Comparison of ENCODE assay signal across 17 mouse cellular contexts in genomic region chr16:21858882-21859281, GRCm38 (mm10).
DNase-seq lines count a peak whose midpoint lies in the region; ATAC-seq and TF ChIP-seq lines count a peak whose summit lies in the region.
"Had no signal": no experiment of that assay in that cellular context is flagged by ENCODE, and none has a peak within 500 bp of the region (broad histone marks: within the 10 kb centered on the region; RNA-seq: fewer than 3 reads in every experiment).

No protein-coding gene starts in this region.

- ATAC-seq in hindbrain, embryonic 16.5 days = no peak
- ATAC-seq in hindbrain, embryonic 14.5 days (ENCODE audit: low FRiP score) = peak; percentile 64; the same call in 1 of the 2 replicates
- peak; percentile 76; the same call in 1 of the 2 replicates for ATAC-seq in midbrain, embryonic 13.5 days

- H3K27ac ChIP-seq in hindbrain, embryonic 10.5 days = peak overlapping the region; percentile 75
- no peak overlapping the region for H3K27ac ChIP-seq in hindbrain, embryonic 16.5 days (ENCODE audit: low read depth, low read length)
- peak overlapping the region; percentile 44 for H3K27ac ChIP-seq in hindbrain, embryonic 14.5 days
- H3K27ac ChIP-seq in midbrain, embryonic 13.5 days = peak overlapping the region; percentile 59
- H3K27ac ChIP-seq in small intestine, adult 2 months (ENCODE audit: insufficient read depth, low read depth, low read length) = peak overlapping the region; percentile 61
- H3K27ac ChIP-seq: heart, embryonic 15.5 days; limb, embryonic 13.5 days; liver, embryonic 14.5 days had no signal

- no peak overlapping the region for H3K4me3 ChIP-seq in hindbrain, embryonic 10.5 days
- H3K4me3 ChIP-seq in hindbrain, embryonic 16.5 days (ENCODE audit: low read length) = no peak overlapping the region
- H3K4me3 ChIP-seq in hindbrain, embryonic 14.5 days (replicated peaks; ENCODE audit: low read length) = no peak overlapping the region
- H3K4me3 ChIP-seq in midbrain, embryonic 13.5 days (replicated peaks) = no peak overlapping the region
- no peak overlapping the region for H3K4me3 ChIP-seq in small intestine, adult 2 months (ENCODE audit: low read depth, low read length)
- H3K4me3 ChIP-seq: heart, embryonic 15.5 days; limb, embryonic 13.5 days; myocyte had no signal

- no peaks in the 10 kb centered on the region for H3K36me3 ChIP-seq in hindbrain, embryonic 10.5 days
- H3K36me3 ChIP-seq in hindbrain, embryonic 16.5 days (ENCODE audit: control insufficient read depth, insufficient read depth, low read length) = no peaks in the 10 kb centered on the region
- no peaks in the 10 kb centered on the region for H3K36me3 ChIP-seq in hindbrain, embryonic 14.5 days (replicated peaks; ENCODE audit: control insufficient read depth, insufficient read depth)
- no peaks in the 10 kb centered on the region for H3K36me3 ChIP-seq in midbrain, embryonic 13.5 days
- H3K36me3 ChIP-seq in small intestine, adult 2 months (ENCODE audit: control insufficient read depth, insufficient read depth, low read length) = peaks cover 2% of the 10 kb centered on the region; the same call in 1 of the 2 replicates
- H3K36me3 ChIP-seq: heart, embryonic 15.5 days; limb, embryonic 13.5 days had no signal

- no peaks in the 10 kb centered on the region for H3K27me3 ChIP-seq in hindbrain, embryonic 10.5 days (ENCODE audit: insufficient read depth, poor library complexity, severe bottlenecking)
- H3K27me3 ChIP-seq in hindbrain, embryonic 16.5 days (replicated peaks; ENCODE audit: control insufficient read depth, insufficient read depth, low read length) = no peaks in the 10 kb centered on the region
- H3K27me3 ChIP-seq in hindbrain, embryonic 14.5 days (ENCODE audit: control insufficient read depth, insufficient read depth, low read length) = no peaks in the 10 kb centered on the region
- no peaks in the 10 kb centered on the region for H3K27me3 ChIP-seq in midbrain, embryonic 13.5 days
- no peaks in the 10 kb centered on the region for H3K27me3 ChIP-seq in small intestine, adult 2 months (ENCODE audit: control insufficient read depth, insufficient read depth, low read length)
- H3K27me3 ChIP-seq: heart, embryonic 15.5 days; limb, embryonic 13.5 days had no signal

- 55% methylated on average over 8 of the region's 8 CpGs for WGBS in hindbrain, embryonic 10.5 days
- WGBS in hindbrain, embryonic 16.5 days = 43% methylated on average over 8 of the region's 8 CpGs
- 33% methylated on average over 8 of the region's 8 CpGs for WGBS in hindbrain, embryonic 14.5 days
- 33% methylated on average over 8 of the region's 8 CpGs for whole genome bisulfite sequencing in midbrain, embryonic 13.5 days
- 78% methylated on average over 8 of the region's 8 CpGs for WGBS in small intestine, adult 2 months

- peaks cover 48% of the 10 kb centered on the region for H3K4me1 ChIP-seq in hindbrain, embryonic 10.5 days (replicated peaks)
- H3K4me1 ChIP-seq in hindbrain, embryonic 16.5 days (ENCODE audit: control insufficient read depth, insufficient read depth, low read depth, low read length) = peaks cover 2% of the 10 kb centered on the region; the same call in 1 of the 2 replicates
- H3K4me1 ChIP-seq in hindbrain, embryonic 14.5 days (replicated peaks; ENCODE audit: control insufficient read depth, insufficient read depth, low read length) = peaks cover 32% of the 10 kb centered on the region
- H3K4me1 ChIP-seq in midbrain, embryonic 13.5 days (replicated peaks) = peaks cover 54% of the 10 kb centered on the region
- peaks cover 40% of the 10 kb centered on the region for H3K4me1 ChIP-seq in small intestine, adult 2 months (ENCODE audit: control insufficient read depth, insufficient read depth, insufficient read length, low read length)

- H3K9ac ChIP-seq in hindbrain, embryonic 16.5 days (ENCODE audit: low read depth, low read length) = no peak overlapping the region
- peak overlapping the region; percentile 18; the same call in 1 of the 2 replicates for H3K9ac ChIP-seq in hindbrain, embryonic 14.5 days
- H3K9ac ChIP-seq in midbrain, embryonic 13.5 days (replicated peaks) = no peak overlapping the region
- H3K9ac ChIP-seq: heart, embryonic 15.5 days; limb, embryonic 13.5 days; liver, embryonic 14.5 days had no signal

- H3K4me2 ChIP-seq in hindbrain, embryonic 16.5 days (ENCODE audit: low read length) = no peak overlapping the region
- no peak overlapping the region for H3K4me2 ChIP-seq in hindbrain, embryonic 14.5 days (replicated peaks)
- H3K4me2 ChIP-seq in midbrain, embryonic 13.5 days (replicated peaks) = no peak overlapping the region; the same call in 1 of the 2 replicates
- H3K4me2 ChIP-seq: heart, embryonic 15.5 days; limb, embryonic 13.5 days had no signal

- H3K9me3 ChIP-seq in hindbrain, embryonic 10.5 days = no peaks in the 10 kb centered on the region
- no peaks in the 10 kb centered on the region for H3K9me3 ChIP-seq in hindbrain, embryonic 16.5 days (ENCODE audit: control insufficient read depth, low read length)
- no peaks in the 10 kb centered on the region for H3K9me3 ChIP-seq in hindbrain, embryonic 14.5 days (ENCODE audit: control insufficient read depth, low read length)
- 0 out of 2 replicates have a peak, but pooled peaks cover 4% of the 10 kb centered on the region for H3K9me3 ChIP-seq in midbrain, embryonic 13.5 days
- H3K9me3 ChIP-seq: heart, embryonic 15.5 days; limb, embryonic 13.5 days had no signal

- no peak for DNase-seq in hindbrain, embryonic 10.5 days (ENCODE audit: low spot score)
- DNase-seq in hindbrain, embryonic 14.5 days (ENCODE audit: low spot score) = no peak
- DNase-seq in frontal cortex, adult 2 months (ENCODE audit: extremely low spot score in 1 of 2, low spot score in 1 of 2) = no peak
- no peak for DNase-seq in heart, postnatal 4 days
- DNase-seq: adrenal gland, postnatal 10 days; B cell, adult 2 months; cerebellum, adult 11-12 months; heart, adult 11 months; kidney, postnatal 4 days; thymus, postnatal 4 days had no signal

- no peak for TF ChIP-seq POLR2A in small intestine, adult 2 months (IDR thresholded peaks at IDR 0.05; ENCODE audit: low read depth, low read length)

- no peak for TF ChIP-seq CTCF in small intestine, adult 2 months (IDR thresholded peaks at IDR 0.05; ENCODE audit: extremely low read depth, insufficient read length, insufficient replicate concordance, low read depth, low read length)
